8 mouse cellular contexts compared by ENCODE assay signal in genomic region chr12:85175087-85175675, GRCm38 (mm10). TPM values are rescaled to one million over a fixed set of nuclear protein-coding genes. Genes with fewer than 3 reads are reported as not detected.
DNase-seq lines count a peak whose midpoint lies in the region; ATAC-seq and TF ChIP-seq lines count a peak whose summit lies in the region.

No protein-coding gene starts in this region.

- no peak for DNase-seq in kidney, postnatal 0 days (ENCODE audit: low spot score)
- no peak for DNase-seq in kidney, postnatal 14 days
- DNase-seq in ovary, postnatal 36 days (ENCODE audit: low spot score), result no peak
- no peak for DNase-seq in spleen, adult 12 weeks (ENCODE audit: low spot score)

- H3K9me3 ChIP-seq in kidney, postnatal 0 days (replicated peaks; ENCODE audit: low read length), result no peaks in the 10 kb centered on the region
- H3K9me3 ChIP-seq in forebrain, embryonic 12.5 days, result no peaks in the 10 kb centered on the region
- H3K9me3 ChIP-seq in intestine, embryonic 16.5 days (ENCODE audit: control insufficient read depth, low read length), result no peaks in the 10 kb centered on the region
- no peaks in the 10 kb centered on the region for H3K9me3 ChIP-seq in neural tube, embryonic 15.5 days (replicated peaks)

- no peak overlapping the region for H3K4me3 ChIP-seq in kidney, postnatal 0 days (replicated peaks; ENCODE audit: low read depth, low read length)
- peak overlapping the region; percentile 28 for H3K4me3 ChIP-seq in forebrain, embryonic 12.5 days (replicated peaks)
- H3K4me3 ChIP-seq in intestine, embryonic 16.5 days (ENCODE audit: low read length), result peak overlapping the region; percentile 50
- H3K4me3 ChIP-seq in neural tube, embryonic 15.5 days (replicated peaks), result peak overlapping the region; percentile 35

- H3K4me2 ChIP-seq in kidney, postnatal 0 days (ENCODE audit: low read length), result peak overlapping the region; percentile 62; the same call in 1 of the 2 replicates
- peak overlapping the region; percentile 59 for H3K4me2 ChIP-seq in forebrain, embryonic 12.5 days
- H3K4me2 ChIP-seq in intestine, embryonic 16.5 days (ENCODE audit: low read depth, low read length), result peak overlapping the region; percentile 88
- peak overlapping the region; percentile 75 for H3K4me2 ChIP-seq in neural tube, embryonic 15.5 days

- H3K9ac ChIP-seq in kidney, postnatal 0 days (ENCODE audit: low read depth, low read length), result no peak overlapping the region
- peak overlapping the region; percentile 27; the same call in 1 of the 2 replicates for H3K9ac ChIP-seq in forebrain, embryonic 12.5 days
- H3K9ac ChIP-seq in intestine, embryonic 16.5 days (ENCODE audit: low read depth, low read length), result peak overlapping the region; percentile 66
- no peak overlapping the region for H3K9ac ChIP-seq in neural tube, embryonic 15.5 days (replicated peaks)

- WGBS in kidney, postnatal 0 days, result 42% methylated on average over 16 of the region's 16 CpGs
- WGBS in forebrain, embryonic 12.5 days, result 51% methylated on average over 16 of the region's 16 CpGs
- 44% methylated on average over 16 of the region's 16 CpGs for WGBS in intestine, embryonic 16.5 days
- 61% methylated on average over 16 of the region's 16 CpGs for WGBS in neural tube, embryonic 15.5 days

- H3K27ac ChIP-seq in kidney, postnatal 0 days, result no peak overlapping the region
- peak overlapping the region; percentile 71 for H3K27ac ChIP-seq in forebrain, embryonic 12.5 days
- H3K27ac ChIP-seq in intestine, embryonic 16.5 days (ENCODE audit: low read length), result peak overlapping the region; percentile 68
- peak overlapping the region; percentile 54 for H3K27ac ChIP-seq in neural tube, embryonic 15.5 days (replicated peaks)

- H3K4me1 ChIP-seq in kidney, postnatal 0 days (replicated peaks; ENCODE audit: insufficient read depth, low read length), result peaks cover 20% of the 10 kb centered on the region
- peaks cover 27% of the 10 kb centered on the region for H3K4me1 ChIP-seq in forebrain, embryonic 12.5 days
- H3K4me1 ChIP-seq in intestine, embryonic 16.5 days (ENCODE audit: control insufficient read depth, insufficient read depth, low read length), result peaks cover 41% of the 10 kb centered on the region
- peaks cover 43% of the 10 kb centered on the region for H3K4me1 ChIP-seq in neural tube, embryonic 15.5 days

- no peaks in the 10 kb centered on the region for H3K36me3 ChIP-seq in kidney, postnatal 0 days (ENCODE audit: insufficient read depth, low read length)
- H3K36me3 ChIP-seq in forebrain, embryonic 12.5 days (replicated peaks), result no peaks in the 10 kb centered on the region
- no peaks in the 10 kb centered on the region for H3K36me3 ChIP-seq in intestine, embryonic 16.5 days (ENCODE audit: control insufficient read depth, insufficient read depth, low read length)
- no peaks in the 10 kb centered on the region for H3K36me3 ChIP-seq in neural tube, embryonic 15.5 days

- TF ChIP-seq CTCF in kidney, postnatal 0 days (IDR thresholded peaks at IDR 0.05; ENCODE audit: low read depth), result no peak

- ATAC-seq in kidney, postnatal 0 days (replicated peaks; ENCODE audit: low FRiP score, low read depth), result 0 out of 2 replicates have a peak, but pooled peaks have one; percentile 7
- ATAC-seq in forebrain, embryonic 12.5 days (ENCODE audit: low FRiP score), result no peak
- ATAC-seq in intestine, embryonic 16.5 days, result peak; percentile 25; the same call in 1 of the 2 replicates
- ATAC-seq in neural tube, embryonic 15.5 days (ENCODE audit: low FRiP score), result no peak; the same call in 1 of the 2 replicates
- no peak for ATAC-seq in frontal cortex, adult (ENCODE audit: low TSS enrichment)

- no peaks in the 10 kb centered on the region; the same call in 1 of the 2 replicates for H3K27me3 ChIP-seq in kidney, postnatal 0 days (ENCODE audit: insufficient read depth, low read length)
- peaks cover 31% of the 10 kb centered on the region for H3K27me3 ChIP-seq in forebrain, embryonic 12.5 days
- H3K27me3 ChIP-seq in intestine, embryonic 16.5 days (replicated peaks; ENCODE audit: control insufficient read depth, insufficient read depth, low read length), result no peaks in the 10 kb centered on the region
- peaks cover 15% of the 10 kb centered on the region for H3K27me3 ChIP-seq in neural tube, embryonic 15.5 days (replicated peaks)

RNA-seq across cellular contexts. Expression of gene Pgf, which starts 2.4 kb away (rescaled TPM):
- polyA plus RNA-seq in kidney, postnatal 0 days (2015; fragmentation: Nextera tagmentation; extraction: Ambion mirVana), result 5.6 and 6.1 TPM in 2 replicates
- 6.3 and 7.5 TPM in 2 replicates for polyA plus RNA-seq in forebrain, embryonic 12.5 days (2016; fragmentation: Nextera tagmentation; extraction: Ambion mirVana)
- 12.4 and 14.0 TPM in 2 replicates for polyA plus RNA-seq in intestine, embryonic 16.5 days (2015; fragmentation: Nextera tagmentation; extraction: Ambion mirVana)
- 9.5 and 11.1 TPM in 2 replicates for polyA plus RNA-seq in neural tube, embryonic 15.5 days (2015; fragmentation: Nextera tagmentation; extraction: Ambion mirVana)

RNA-seq across cellular contexts. Expression of gene Rps6kl1, which starts 24.1 kb away (rescaled TPM):
- 0.87 and 1.1 TPM in 2 replicates for polyA plus RNA-seq in kidney, postnatal 0 days (2015; fragmentation: Nextera tagmentation; extraction: Ambion mirVana)
- polyA plus RNA-seq in forebrain, embryonic 12.5 days (2016; fragmentation: Nextera tagmentation; extraction: Ambion mirVana), result 5.8 and 6.1 TPM in 2 replicates
- 2.4 TPM in 2 replicates for polyA plus RNA-seq in intestine, embryonic 16.5 days (2015; fragmentation: Nextera tagmentation; extraction: Ambion mirVana)
- polyA plus RNA-seq in neural tube, embryonic 15.5 days (2015; fragmentation: Nextera tagmentation; extraction: Ambion mirVana), result 31.0 and 37.0 TPM in 2 replicates

RNA-seq across cellular contexts. Expression of gene Eif2b2, which starts 44.1 kb away (rescaled TPM):
- polyA plus RNA-seq in kidney, postnatal 0 days (2015; fragmentation: Nextera tagmentation; extraction: Ambion mirVana), result 76.0 and 82.0 TPM in 2 replicates
- 94.6 and 98.3 TPM in 2 replicates for polyA plus RNA-seq in forebrain, embryonic 12.5 days (2016; fragmentation: Nextera tagmentation; extraction: Ambion mirVana)
- polyA plus RNA-seq in intestine, embryonic 16.5 days (2015; fragmentation: Nextera tagmentation; extraction: Ambion mirVana), result 67.6 and 74.8 TPM in 2 replicates
- 74.5 and 85.5 TPM in 2 replicates for polyA plus RNA-seq in neural tube, embryonic 15.5 days (2015; fragmentation: Nextera tagmentation; extraction: Ambion mirVana)

Comparison
In these comparisons a context has a peak if more than half of its experiments do, and no peak if none do; other contexts are left out.
1. ATAC-seq: peak in kidney, postnatal 0 days (single experiment) and intestine, embryonic 16.5 days (single experiment); none in forebrain, embryonic 12.5 days (single experiment), neural tube, embryonic 15.5 days (single experiment) and frontal cortex, adult (single experiment).
2. H3K9ac ChIP-seq: peak in forebrain, embryonic 12.5 days (single experiment) and intestine, embryonic 16.5 days (single experiment); none in kidney, postnatal 0 days (single experiment) and neural tube, embryonic 15.5 days (single experiment).
3. Peak in every context shown above with its lines, with median percentiles within 50 percentile points of each other: H3K4me2 ChIP-seq.